Mouse (Mus musculus) C2C12 (cell line): ENCODE data around the gene Ammecr1. TPM values are rescaled to one million over a fixed set of nuclear protein-coding genes. Genes with fewer than 3 reads are reported as not detected.

Experiments
- H3K27me3 ChIP-seq: one replicate; pipeline ENCODE4 v1.6.1; 2011; ENCODE audit not compliant: control insufficient read depth, insufficient read depth, insufficient read length
- H3K36me3 ChIP-seq: one replicate; pipeline ENCODE4 v1.6.1; 2011; ENCODE audit not compliant: control insufficient read depth, insufficient read depth
- H3K4me3 ChIP-seq: one replicate; pipeline ENCODE4 v1.5.1; 2011; ENCODE audit warnings: mild to moderate bottlenecking, control low read depth; ENCODE audit not compliant: poor library complexity, insufficient read depth, severe bottlenecking
- H3K79me2 ChIP-seq: one replicate; pipeline ENCODE4 v1.6.1; 2011; ENCODE audit not compliant: control insufficient read depth, insufficient read depth
- H3K79me3 ChIP-seq: one replicate; pipeline ENCODE4 v1.6.1; 2011; ENCODE audit warnings: low read depth, control low read depth
- H3ac ChIP-seq: one replicate; pipeline ENCODE3; 2011; ENCODE audit warnings: low read depth; ENCODE audit not compliant: control insufficient read depth, insufficient read length
- CEBPB ChIP-seq: IDR thresholded peaks from one replicate; pipeline ENCODE4 v1.6.1; 2011; ENCODE audit warnings: low read depth, mild to moderate bottlenecking, control low read depth, moderate library complexity
- CTCF ChIP-seq: IDR thresholded peaks from one replicate; pipeline ENCODE4 v1.5.1; 2011; ENCODE audit not compliant: control insufficient read depth, insufficient read depth, insufficient read length
- FOSL1 ChIP-seq: IDR thresholded peaks from one replicate; pipeline ENCODE4 v1.8.0; 2011; ENCODE audit warnings: mild to moderate bottlenecking, low read length; ENCODE audit not compliant: poor library complexity, insufficient read depth, severe bottlenecking
- MAX ChIP-seq: IDR thresholded peaks from one replicate; pipeline ENCODE4 v1.6.1; 2011; ENCODE audit warnings: mild to moderate bottlenecking, control low read depth
- MYOD1 ChIP-seq: IDR thresholded peaks from one replicate; pipeline ENCODE4 v1.6.1; 2011; ENCODE audit warnings: low read depth; ENCODE audit not compliant: control insufficient read depth, insufficient read length
- MYOG ChIP-seq: IDR thresholded peaks from one replicate; pipeline ENCODE4 v1.6.1; 2011; ENCODE audit not compliant: control insufficient read depth, insufficient read length; ENCODE audit errors: extremely low read depth
- USF1 ChIP-seq: IDR thresholded peaks from one replicate; pipeline ENCODE4 v1.6.1; 2011; ENCODE audit warnings: low read depth, mild to moderate bottlenecking, control low read depth, moderate library complexity
- polyA plus RNA-seq: library from polyadenylated mRNA; unstranded; fragments of >200 nt; fragmentation: generic; extraction: Trizol; gene quantifications from one replicate; pipeline ENCODE4 v1.2.1, GENCODE M21; 2012; ENCODE audit warnings: missing spikeins

Gene Ammecr1
- polyA plus RNA-seq, 1 experiment, result 7.5 TPM

GRCm38 (mm10) chrX:142979224-142979623 lies 12.7 kb upstream of the Ammecr1 start:
- Histone ChIP-seq H3K4me3 (no peak overlapping the region), H3K36me3 (no peaks in the 10 kb centered on the region), H3K27me3 (no peaks in the 10 kb centered on the region), H3ac (no peak overlapping the region), H3K79me2 (no peaks in the 10 kb centered on the region), H3K79me3 (no peaks in the 10 kb centered on the region)
- peak; percentile 67 for TF ChIP-seq MYOD1
- no peak for TF ChIP-seq USF1

GRCm38 (mm10) chrX:142972443-142972970 lies 6.0 kb upstream of the Ammecr1 start:
- H3ac ChIP-seq, result no peak overlapping the region
- H3K4me3 ChIP-seq, result no peak overlapping the region
- no peak for TF ChIP-seq MYOG
- H3K79me3 ChIP-seq, result no peaks in the 10 kb centered on the region
- H3K79me2 ChIP-seq, result no peaks in the 10 kb centered on the region
- no peaks in the 10 kb centered on the region for H3K36me3 ChIP-seq
- H3K27me3 ChIP-seq, result no peaks in the 10 kb centered on the region

GRCm38 (mm10) chrX:142971759-142972158 lies 5.2 kb upstream of the Ammecr1 start:
- TF ChIP-seq USF1, result no peak
- no peak for TF ChIP-seq MAX
- no peak for TF ChIP-seq MYOG
- TF ChIP-seq CTCF, result no peak
- TF ChIP-seq CEBPB, result no peak
- no peak for TF ChIP-seq FOSL1
- TF ChIP-seq MYOD1, result no peak
- no peaks in the 10 kb centered on the region for H3K27me3 ChIP-seq
- no peaks in the 10 kb centered on the region for H3K36me3 ChIP-seq
- H3K79me2 ChIP-seq, result no peaks in the 10 kb centered on the region
- H3K4me3 ChIP-seq, result no peak overlapping the region
- no peaks in the 10 kb centered on the region for H3K79me3 ChIP-seq
- no peak overlapping the region for H3ac ChIP-seq

DNA sequence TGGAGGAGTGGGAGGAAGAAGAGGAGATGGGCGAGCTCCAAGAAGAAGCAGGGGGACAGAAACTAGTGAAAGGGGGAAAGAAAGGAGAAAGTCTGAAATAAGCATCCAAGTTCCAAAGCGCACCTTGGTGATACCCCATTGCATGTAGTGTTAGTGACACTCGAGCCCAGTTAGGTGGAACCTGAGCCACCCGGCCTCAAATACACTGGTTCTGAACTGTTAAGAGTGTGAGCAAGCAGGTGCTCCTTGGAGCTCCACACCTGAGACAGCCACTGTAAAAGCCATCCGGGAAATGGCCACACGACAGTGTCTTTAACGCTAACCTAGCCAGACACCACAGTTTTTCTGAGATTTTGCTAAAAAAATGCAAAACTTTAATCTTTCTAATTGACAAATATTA lies 539 bp upstream of the Ammecr1 start:
- no peaks in the 10 kb centered on the region for H3K36me3 ChIP-seq
- TF ChIP-seq CTCF (no peak), MAX (no peak), USF1 (no peak), MYOD1 (no peak), MYOG (no peak), CEBPB (no peak), FOSL1 (no peak)
- peak overlapping the region; percentile 48 for H3K4me3 ChIP-seq
- no peaks in the 10 kb centered on the region for H3K27me3 ChIP-seq
- peaks cover 30% of the 10 kb centered on the region for H3K79me3 ChIP-seq
- H3K79me2 ChIP-seq, result peaks cover 43% of the 10 kb centered on the region
- H3ac ChIP-seq, result no peak overlapping the region

- TF ChIP-seq CTCF (no peak), MYOG (no peak), MAX (no peak), CEBPB (no peak), MYOD1 (no peak), USF1 (no peak), FOSL1 (no peak)
- Histone ChIP-seq H3K4me3 (peak overlapping the region; percentile 48), H3ac (peak overlapping the region; percentile 62), H3K79me3 (peaks cover 41% of the 10 kb centered on the region), H3K27me3 (no peaks in the 10 kb centered on the region), H3K79me2 (peaks cover 59% of the 10 kb centered on the region), H3K36me3 (no peaks in the 10 kb centered on the region)
Measured at GRCm38 (mm10) chrX:142965236-142966007, 1.1 kb downstream of the Ammecr1 start.

DNA sequence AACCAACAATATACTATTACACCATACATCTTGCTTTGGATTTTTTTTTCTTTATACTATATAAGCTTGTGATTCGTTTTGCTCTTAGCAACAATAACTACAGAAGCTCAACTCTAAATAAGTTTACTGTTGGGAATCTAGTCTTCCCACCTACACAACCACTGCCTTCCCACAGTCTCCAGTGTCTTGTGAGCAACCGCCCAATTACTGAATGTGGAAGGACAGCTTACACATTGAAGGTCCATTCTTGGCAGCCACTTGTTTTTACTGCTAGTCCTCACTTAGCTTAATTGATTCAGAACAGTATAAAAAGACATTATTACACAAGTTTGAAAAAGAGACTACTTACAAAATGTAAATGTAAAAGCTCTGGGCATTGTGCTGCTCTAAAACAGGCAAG lies 6.1 kb downstream of the Ammecr1 start:
- Histone ChIP-seq H3K79me3 (peaks cover 59% of the 10 kb centered on the region), H3ac (no peak overlapping the region), H3K27me3 (no peaks in the 10 kb centered on the region), H3K4me3 (no peak overlapping the region), H3K79me2 (peaks cover 100% of the 10 kb centered on the region), H3K36me3 (peaks cover 6% of the 10 kb centered on the region)
- TF ChIP-seq MYOG, result no peak
- no peak for TF ChIP-seq USF1
- no peak for TF ChIP-seq CEBPB
- TF ChIP-seq FOSL1, result no peak
- TF ChIP-seq CTCF, result no peak
- no peak for TF ChIP-seq MAX
- no peak for TF ChIP-seq MYOD1
